Mouse (Mus musculus) layer of hippocampus, postnatal 10 days (tissue): ENCODE results near the gene Ttc4. TPM values are rescaled to one million over a fixed set of nuclear protein-coding genes. Genes with fewer than 3 reads are reported as not detected.

Experiments
- DNase-seq, 2 experiments: peaks; one replicate each; pipeline ENCODE4 v3.0.0; 2021; ENCODE audit warnings: low spot score in 2 of 2
- long read RNA-seq: library from polyadenylated mRNA; stranded (forward); transcript quantifications from one replicate; pipeline ENCODE4 v2.0.0, GENCODE M21; 2023
- total RNA-seq, 2 experiments: library from RNA; stranded (reverse); gene quantifications; 2 replicates each; pipeline ENCODE4 v1.2.3; 2021

Gene Ttc4
- 10 to 100 TPM; 44.5 to 52.2 TPM for total RNA-seq
- long read RNA-seq, transcript Ttc4-201 (10 exons, 2,121 nt) = major isoform, 32 of 55 reads
- long read RNA-seq, partial matches to known transcripts = 1 of 55 reads
- long read RNA-seq, other reads (novel, unspliced or antisense) = 22 of 55 reads

DNA sequence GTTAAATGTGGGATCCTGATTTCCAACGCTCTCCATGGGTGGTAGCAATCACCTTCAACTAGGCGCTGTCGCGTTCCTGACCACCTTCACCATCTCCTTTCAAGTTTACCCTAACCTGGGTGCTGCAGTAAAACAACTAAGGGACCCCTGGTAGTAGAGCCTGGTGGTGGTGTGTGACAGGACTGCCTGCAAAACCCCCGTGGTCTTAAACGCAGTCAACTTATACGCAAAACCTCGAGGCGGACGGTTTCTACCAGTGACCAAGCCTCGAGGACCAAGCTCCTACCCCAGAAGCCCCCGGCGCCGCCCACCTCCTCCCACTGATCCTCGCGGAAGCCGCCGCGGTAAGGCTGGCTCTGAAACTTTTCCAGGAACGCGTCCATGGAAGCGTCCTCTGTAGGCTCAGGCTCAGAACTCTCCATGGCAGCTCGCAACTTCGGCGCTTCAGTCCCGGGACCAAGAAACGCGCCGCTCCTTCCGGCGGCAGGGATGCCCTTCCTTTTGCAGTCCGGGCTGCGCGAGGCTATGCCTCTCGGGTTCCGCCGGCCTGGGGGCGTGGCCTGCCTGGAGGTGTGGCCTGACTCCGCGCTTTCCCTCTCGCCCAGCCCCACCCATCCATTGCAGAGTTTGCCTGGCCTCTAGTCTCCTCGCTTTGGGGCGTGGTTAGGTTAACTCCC is at the start of gene Ttc4:
Gene Ttc4, minus strand, starts transcription at position 503 of the 677 bp plus-strand sequence.
- peak; percentile 88 to 92 for DNase-seq

DNA sequence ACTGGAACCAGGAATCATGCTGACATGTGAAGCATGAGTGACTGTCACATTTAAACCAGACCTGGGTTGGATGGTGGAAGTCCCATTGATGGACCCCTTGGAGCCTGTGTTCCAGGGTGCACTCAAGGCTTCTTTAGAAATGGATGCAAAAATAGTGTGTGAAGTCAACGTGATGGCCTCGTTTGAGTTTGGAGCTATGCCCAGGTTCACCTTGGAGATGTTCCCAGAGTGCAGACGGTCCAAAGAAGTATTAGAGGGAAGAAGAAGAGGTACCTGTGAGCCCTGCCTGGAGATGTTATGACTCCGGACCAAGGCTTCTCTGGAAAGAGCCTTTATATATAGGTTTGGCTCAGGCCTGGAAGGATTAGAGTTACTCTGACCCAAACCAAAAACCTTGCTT is 41.9 kb upstream of the Ttc4 start:
- DNase-seq = no peak

DNA sequence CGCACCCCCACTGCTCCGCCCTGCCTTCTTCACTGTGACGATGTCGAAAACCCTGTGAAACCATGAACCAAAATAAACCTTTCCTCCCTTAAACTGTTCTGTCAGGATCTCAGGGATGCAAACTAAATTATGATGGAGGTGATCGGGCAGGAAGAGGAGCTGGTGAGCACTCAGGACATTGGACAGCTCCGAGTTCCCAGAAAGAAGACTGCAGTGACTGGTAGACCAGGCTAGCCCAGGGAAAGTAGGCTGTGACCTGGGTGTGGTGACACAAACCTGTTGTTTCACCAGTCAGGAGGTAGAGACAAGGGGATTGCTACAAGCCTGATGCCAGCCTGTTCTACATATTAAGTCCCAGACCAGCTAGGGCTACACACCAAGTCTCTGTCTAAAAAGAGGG is 34.9 kb upstream of the Ttc4 start:
- no peak for DNase-seq

DNA sequence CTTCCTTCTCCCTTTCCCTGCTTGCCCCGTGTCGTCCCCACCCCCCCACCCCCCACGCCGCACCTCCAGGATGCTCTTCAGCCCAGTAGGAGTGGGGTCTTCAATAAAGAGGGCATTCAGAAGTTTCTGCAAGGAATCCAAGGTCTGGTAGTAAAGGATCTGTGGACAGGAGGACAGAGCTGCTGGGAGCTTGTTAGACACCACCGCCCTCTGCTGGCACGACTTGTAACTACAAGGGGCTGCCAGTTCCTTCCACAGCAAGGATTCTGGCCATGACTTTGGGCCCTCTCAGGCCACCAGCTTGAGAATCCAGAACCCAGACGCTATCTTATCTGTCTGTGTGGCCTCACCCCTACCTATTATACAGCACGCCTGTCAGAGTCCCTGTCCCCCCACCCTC is 29.7 kb upstream of the Ttc4 start:
- DNase-seq = peak; percentile 91 to 92

DNA sequence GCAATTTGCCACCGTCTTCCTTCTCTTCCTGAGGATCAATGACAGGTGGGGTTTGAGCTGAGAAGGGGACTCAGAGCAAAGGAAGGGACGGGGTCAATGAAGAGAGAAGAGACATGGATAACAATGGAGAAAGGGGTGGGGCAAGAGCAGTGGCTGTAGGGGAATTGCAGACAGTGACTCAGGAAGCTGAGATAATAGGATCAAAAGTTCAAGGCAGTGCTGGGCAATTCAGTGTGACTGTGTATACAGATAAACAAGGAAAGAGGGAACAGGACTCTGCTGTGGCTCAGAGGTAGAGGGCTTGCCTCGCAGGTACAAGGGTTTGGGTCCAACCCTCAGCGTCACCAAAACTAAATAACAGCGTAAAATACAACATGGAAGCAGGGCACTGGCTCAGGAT is 29.2 kb upstream of the Ttc4 start:
- peak in 1 of 2 experiments; percentile 13 for DNase-seq

DNA sequence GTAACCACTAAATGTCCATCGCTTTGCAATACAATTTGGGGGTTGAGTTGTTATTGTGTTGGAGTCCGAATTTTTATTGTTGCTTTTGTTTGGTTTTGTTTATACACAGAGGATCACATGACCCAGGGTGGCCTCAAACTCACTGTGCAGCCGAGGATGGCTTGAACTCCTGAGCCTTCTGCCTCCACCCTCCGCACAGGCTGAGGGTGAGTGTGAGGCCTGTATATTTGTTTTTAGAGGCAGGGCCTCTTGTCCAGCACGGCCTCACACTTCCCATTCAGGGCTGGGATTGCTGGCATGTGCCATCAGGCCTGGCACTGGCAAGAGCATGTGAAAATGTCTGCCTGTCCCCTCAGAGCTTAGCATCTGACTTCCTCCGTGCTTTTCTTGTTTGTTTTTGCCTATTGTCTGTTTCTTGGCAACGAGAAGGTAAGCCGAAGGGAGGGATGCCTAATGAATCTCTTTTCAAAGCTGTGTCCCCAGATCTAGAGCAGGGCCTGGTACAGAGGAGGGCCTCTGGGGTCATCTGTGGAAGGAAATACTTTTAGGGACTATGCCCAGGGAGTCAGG is 26.4 kb upstream of the Ttc4 start:
- DNase-seq = peak; percentile 23 to 41

DNA sequence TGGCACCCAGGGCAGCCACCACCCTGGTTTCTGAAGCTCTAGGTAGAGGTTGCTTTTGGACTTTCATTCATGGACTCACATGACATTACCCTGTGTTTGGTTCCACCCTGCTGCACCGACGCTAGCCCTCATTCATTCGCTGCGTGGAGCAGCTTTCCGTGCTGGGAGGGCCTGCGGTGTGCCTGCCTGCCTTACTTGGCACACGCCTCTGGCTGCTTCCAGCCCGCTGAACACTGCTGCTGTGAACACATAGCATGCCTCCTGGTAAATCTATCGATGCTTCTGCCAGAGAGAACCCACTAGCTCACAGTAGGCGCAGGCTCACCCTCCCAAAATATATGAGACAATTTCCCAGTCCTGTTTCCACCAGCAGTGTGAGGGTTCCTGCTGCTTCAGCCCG is 25.7 kb upstream of the Ttc4 start:
- DNase-seq = peak; percentile 56 to 60

DNA sequence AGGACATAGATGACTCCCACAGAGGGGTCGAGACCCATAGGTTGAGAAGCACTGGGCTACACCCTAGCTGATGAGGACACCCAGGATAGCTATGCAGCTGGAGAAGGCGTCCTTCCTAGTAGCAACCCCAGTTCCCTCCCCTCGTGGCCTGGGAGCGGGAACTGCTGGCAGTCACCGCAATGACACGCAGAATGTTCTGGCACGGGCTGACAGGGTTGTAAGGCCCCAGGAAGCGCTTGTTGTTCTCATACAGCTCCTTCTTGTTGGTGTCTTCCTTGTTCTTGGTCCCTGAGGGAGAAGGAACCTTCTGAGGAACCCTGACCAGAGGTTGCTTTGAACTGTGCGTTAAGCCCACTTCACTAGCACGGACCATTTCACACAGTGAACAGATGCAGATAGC is 25.2 kb upstream of the Ttc4 start:
- DNase-seq = peak; percentile 14 to 27

DNA sequence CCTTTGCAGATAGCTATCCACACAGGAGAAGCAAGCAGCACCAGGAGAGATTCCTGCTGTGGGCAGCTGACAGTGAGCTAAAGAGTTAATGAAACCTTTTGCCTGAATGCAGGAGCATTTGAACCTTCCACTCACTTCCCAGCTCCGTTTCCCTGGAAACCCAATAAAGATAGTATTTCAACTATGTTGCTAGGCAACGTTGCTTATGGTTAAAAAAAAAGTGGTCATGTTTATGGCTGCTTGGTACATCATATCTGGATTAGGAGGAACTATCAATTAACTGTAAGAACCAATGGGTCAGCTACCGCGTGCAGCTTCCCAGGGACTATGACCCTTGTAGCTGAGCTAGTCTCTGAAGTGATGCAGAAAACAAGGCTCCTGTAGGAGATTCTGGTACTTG is 22.1 kb upstream of the Ttc4 start:
- no peak for DNase-seq

DNA sequence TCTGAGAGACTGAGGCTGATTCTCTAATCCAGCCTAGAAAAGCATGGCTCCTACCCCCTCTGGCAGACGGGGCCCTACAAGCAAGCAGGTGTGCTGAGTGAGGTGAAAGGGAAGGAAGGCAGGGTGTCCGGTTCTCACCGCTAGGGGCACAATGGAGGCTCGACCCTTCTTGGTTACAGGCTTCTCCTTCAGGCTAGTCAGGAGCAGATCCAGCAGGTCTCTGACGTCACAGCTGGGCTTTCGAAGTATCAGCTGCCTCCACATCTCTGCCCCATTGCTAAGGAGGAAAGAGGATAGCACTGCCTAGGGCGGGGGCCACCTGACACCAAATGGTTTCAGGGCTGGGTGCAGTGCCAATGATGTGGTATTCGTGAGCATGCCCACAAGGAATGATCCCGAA is 21.2 kb upstream of the Ttc4 start:
- peak in 1 of 2 experiments; percentile 14 for DNase-seq

DNA sequence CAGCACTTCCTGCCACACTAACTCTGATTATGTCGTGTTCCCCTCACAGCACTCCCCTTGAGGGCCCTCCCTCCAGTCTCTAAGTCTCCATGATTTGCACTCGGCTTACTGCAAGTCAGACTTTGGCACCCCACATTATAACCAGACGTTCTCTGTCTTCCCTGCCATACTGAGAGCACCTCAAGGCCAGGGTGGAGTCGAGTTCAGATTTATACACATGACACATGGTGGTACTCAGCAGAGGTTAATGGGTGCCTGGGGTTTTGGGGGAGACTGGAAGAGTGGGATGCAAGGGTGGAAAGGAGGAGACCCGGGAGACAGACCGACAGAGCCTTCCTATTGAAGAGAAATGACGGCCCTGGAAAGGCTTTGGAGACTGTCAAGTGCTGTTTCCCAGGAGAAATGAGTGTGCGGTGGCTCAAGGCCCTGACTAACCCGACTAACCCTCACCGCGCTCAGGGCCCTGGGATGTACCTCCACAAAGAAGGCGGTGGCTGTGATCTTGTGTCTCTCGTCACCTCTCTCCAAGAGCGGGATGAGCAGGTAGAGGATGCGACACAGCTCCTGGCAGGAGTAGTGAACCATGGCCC is 15.2 kb upstream of the Ttc4 start:
- DNase-seq = no peak

DNA sequence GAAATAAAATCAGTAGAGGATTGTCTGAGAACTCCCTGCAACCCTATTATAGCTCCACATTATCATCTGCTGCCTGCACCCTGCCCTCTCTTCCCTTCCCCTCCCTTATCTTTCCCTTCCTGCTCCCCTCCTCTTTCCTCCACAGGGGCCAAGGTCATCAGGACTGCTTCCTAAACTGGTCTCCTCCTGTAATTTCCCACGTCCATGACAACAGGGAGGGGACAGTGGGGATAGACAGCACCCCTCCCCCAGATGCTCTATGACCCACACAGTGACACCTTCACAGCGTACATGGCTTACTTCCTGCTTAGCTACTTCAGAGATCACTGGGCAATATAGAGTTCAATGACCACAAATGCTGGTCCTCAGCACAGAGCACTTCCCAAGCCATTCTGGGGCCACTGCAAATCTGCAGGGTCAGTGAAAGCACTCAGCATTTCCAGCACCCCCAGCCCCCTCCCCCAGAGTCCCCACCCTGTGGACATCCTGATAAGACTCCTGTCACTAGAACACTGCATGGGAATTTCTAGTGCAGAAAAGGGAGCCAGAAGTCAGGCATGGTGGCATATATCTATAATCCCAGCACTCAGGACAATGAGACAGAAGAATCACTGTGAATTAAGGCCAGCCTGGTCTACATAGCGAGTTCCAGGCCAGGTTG is 10.0 kb upstream of the Ttc4 start:
- no peak for DNase-seq

DNA sequence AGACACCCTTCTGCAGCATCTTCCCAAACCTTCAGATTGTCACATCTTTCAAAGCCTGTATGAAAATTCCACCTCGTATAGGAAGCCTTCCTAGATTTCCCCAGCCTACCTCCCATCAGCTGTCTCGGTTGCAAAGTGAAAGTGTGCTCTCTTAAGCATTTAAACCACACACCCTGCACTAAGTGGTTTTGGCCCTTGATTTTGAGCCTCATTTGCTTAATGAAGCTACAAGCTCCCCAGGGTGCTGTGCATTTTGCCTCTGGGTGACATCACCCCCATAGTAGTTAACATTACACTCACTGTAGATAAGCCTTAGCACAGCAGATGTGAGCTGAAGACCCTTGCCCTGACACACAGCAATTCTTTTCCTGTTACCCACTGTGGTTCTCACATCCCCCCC is 2.2 kb upstream of the Ttc4 start:
- no peak for DNase-seq

DNA sequence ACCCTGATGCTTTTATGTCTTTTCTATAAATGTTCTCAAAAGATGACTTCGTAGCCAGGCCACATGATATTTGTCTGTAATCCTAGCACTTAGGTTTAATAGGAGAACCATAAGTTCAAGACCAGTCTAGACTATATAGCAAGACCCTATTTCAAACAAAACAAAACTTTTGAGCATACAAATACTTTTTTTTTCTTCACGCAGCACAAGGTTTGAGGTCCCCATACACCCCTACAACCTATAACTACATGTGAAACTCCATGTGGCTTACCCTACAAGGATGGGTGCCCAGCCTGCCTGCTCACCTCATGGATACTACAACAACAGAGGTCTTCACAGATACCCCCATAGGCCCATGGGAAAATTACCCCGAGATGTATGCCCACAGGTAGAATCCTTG is 408 bp upstream of the Ttc4 start:
- no peak for DNase-seq

DNA sequence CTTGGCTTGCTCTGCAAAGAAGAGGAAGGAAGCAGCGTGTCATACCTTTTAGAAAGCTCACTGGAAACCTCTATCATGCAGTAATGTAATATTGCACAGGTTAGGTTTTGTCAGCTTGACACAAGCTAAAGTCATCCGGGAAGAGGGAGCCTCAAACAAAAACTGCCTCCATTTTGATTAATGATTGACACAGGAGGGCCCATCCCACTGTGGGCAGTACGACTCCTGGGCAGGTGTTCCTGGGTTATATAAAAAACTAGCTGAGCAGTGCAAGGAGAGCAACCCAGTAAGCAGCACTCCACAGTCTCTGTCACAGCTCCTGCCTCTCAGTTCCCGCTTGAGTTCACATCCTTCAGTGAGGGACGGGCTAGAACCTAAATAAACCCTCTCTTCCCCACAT is 2.0 kb downstream of the Ttc4 start:
- DNase-seq = no peak

DNA sequence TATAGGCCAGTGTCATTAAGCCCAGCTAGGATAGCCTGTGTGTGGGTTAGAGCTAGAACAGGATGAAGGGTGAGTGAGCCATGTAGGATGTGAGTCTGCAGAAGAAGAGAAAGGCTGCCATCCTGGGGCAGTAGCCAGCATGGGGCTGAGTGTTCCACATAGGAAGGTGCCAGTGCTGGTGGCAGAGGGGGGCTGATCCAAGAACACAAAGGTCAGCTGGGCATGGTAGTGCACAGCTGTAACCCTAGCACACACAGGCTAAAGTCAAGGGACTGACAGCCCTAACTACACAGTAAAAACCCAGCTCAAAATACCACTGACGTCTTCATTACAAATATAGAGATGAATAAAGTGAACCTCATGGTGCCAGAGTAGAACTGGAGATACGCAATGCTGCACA is 12.2 kb downstream of the Ttc4 start:
- DNase-seq = no peak

DNA sequence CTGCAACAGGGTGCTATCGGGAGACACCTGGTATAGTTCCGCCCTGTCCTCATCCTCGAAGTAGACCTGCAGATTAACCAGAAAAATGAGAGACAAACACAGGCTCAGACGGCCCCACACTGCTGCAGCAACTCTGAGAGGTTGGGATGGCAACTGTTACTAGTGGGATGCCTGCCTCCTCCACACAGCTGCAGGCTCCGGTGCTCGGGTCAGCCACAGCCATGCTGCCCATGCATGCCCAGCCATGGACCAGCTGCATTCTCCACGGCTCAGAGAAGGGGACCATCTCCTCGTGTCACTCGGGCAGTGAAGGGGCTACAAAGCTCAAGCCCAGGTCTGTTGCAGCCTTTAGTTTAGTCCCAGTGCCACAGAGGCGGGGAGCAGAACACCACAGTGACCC is 13.1 kb downstream of the Ttc4 start:
- DNase-seq = no peak

DNA sequence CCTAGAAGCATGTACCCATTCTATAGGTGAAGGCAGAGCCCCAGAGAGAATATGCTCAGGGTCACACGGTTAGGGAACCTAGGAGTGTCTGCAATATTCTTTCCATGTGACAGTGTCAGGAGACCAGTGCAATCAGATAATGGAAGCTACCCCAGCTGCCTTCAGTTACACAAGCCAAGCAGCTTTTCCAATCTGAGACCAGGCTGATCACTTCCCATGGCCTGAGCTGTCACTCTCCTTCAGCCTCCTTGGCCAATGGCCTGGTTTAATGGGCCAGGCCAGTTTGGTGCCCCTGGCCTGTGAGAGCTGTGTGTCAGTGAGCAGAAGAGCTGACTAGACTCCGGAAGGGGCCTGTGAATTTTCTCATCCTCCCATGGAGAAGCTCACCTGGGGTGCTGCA is 13.5 kb downstream of the Ttc4 start:
- DNase-seq = no peak

DNA sequence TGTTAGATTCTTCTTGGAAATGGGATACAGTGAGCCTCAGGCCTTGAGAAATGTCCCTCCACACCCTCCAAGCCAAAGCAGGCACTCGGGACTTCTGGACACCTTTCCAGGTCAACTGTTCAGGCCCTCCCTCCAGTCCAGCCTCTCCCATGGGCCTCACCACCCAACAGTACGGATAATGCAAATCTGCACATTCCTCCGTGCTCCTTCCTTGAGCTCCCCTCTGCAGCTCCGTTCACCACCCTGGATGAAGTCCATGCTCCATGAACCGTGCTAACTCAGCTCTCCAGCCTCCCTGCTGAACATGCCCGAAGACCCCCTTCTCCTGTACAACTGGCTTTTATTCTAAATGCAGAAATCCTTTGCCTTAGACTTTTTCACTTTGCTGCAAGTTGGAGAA is 14.0 kb downstream of the Ttc4 start:
- DNase-seq = no peak

DNA sequence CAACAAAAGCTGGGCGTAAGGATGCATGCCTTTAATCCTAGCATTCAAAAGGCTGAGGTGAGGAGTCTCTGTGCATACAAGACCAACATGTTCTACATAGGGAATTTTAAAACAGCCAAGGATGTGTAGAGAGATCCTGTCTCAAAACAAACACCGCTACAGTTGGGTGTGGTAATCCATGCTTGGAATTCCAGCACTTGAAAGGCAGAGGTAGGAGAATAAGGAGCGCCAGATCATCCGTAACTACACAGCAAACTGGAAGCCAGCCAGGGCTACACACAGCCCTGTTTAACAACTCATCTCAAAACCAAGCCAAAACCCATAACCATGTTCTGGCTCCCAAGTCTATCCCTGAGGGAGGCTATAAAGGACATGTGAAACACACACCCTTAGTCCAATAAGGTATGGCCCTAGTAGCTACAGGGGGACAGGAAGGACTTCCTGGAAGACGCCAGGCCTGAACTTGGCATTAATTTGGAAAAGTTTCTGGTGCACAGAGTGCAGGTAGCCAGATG is 14.7 kb downstream of the Ttc4 start:
- no peak for DNase-seq

DNA sequence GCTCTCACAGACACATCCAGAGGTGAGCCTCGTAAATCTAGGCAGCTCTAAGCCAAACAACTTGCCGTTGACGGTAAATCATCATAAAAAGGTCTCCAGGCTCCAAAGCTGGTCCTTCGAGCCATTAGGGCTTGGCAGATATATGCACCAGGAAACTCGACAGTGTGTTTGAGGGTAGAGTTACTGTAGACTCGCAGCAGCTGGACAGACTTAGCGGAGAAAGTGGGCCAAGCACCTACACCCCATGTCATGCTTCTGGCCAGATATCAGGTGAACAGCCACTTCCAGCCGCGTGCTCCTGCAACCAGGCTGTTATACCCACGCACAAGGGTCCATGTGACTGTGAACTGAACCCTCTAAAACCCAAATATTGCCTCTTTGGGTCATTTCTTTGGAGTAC is 23.1 kb downstream of the Ttc4 start:
- DNase-seq = no peak

DNA sequence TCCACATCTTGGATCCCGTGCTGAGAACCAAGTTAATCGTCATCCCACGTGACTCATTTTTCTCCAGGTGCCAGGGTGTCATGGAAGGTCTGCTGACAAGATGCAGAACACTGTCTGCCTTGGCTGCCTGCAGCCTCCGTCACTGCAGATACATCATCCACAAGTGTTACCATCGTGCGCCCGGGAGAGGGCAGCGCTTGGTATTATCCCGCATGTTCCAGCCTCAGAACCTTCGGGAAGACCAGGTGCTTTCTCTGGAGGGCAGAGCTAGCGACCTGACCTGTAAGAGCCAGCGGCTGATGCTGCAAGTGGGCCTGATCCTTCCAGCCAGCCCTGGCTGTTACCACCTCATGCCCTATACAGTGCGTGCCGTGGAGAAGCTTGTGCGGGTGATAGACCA is 25.7 kb downstream of the Ttc4 start:
- no peak for DNase-seq
